Mouse (Mus musculus) embryonic fibroblast, embryonic 13.5 days (primary cell): ENCODE results near the gene Gm20479.

Experiments
- CTCF ChIP-seq: IDR thresholded peaks from 2 replicates; pipeline ENCODE4 v1.5.1; 2011; ENCODE audit warnings: mild to moderate bottlenecking, control low read depth, low read length, moderate library complexity, borderline replicate concordance; ENCODE audit not compliant: insufficient read depth
- POLR2A ChIP-seq: IDR thresholded peaks from 2 replicates; pipeline ENCODE4 v1.6.1; 2011; ENCODE audit warnings: low read depth, mild to moderate bottlenecking, control low read depth, low read length, moderate library complexity

GRCm38 (mm10) chr7:27311651-27312284 lies 45.5 kb downstream of the Gm20479 start:
- TF ChIP-seq CTCF (no peak), POLR2A (no peak)
